In genomic region chr10:80584045-80584488, GRCm38 (mm10) we compare ENCODE assay signal across 12 mouse cellular contexts. TPM values are rescaled to one million over a fixed set of nuclear protein-coding genes. Genes with fewer than 3 reads are reported as not detected.
A peak's percentile ranks its signal among the peaks of the same experiment; 100 is the strongest.
DNase-seq lines count a peak whose midpoint lies in the region; ATAC-seq and TF ChIP-seq lines count a peak whose summit lies in the region.
"Had no signal": no experiment of that assay in that cellular context is flagged by ENCODE, and none has a peak within 500 bp of the region (broad histone marks: within the 10 kb centered on the region; RNA-seq: fewer than 3 reads in every experiment).

No protein-coding gene starts in this region.

- 32% methylated on average over 12 of the region's 12 CpGs for WGBS in cerebellum, adult 2 months
- WGBS in lung, adult 2 months: 42% methylated on average over 12 of the region's 12 CpGs
- 54% methylated on average over 12 of the region's 12 CpGs for WGBS in intestine, embryonic 16.5 days
- 67% methylated on average over 12 of the region's 12 CpGs for WGBS in liver, postnatal 0 days (ENCODE audit: insufficient replicate concordance)

- H3K4me1 ChIP-seq in cerebellum, adult 2 months (ENCODE audit: control insufficient read depth, insufficient read depth, low read length): peaks cover 44% of the 10 kb centered on the region
- H3K4me1 ChIP-seq in lung, adult 2 months (ENCODE audit: control insufficient read depth, insufficient read depth, low read length): peaks cover 28% of the 10 kb centered on the region
- peaks cover 37% of the 10 kb centered on the region for H3K4me1 ChIP-seq in intestine, embryonic 16.5 days (ENCODE audit: control insufficient read depth, insufficient read depth, low read length)
- peaks cover 40% of the 10 kb centered on the region for H3K4me1 ChIP-seq in liver, postnatal 0 days (ENCODE audit: insufficient read depth)

- H3K27ac ChIP-seq in cerebellum, adult 2 months (ENCODE audit: insufficient read depth, low read length): no peak overlapping the region
- peak overlapping the region; percentile 20; the same call in 1 of the 2 replicates for H3K27ac ChIP-seq in intestine, embryonic 16.5 days (ENCODE audit: low read length)
- H3K27ac ChIP-seq in liver, postnatal 0 days (ENCODE audit: low read depth): peak overlapping the region; percentile 55
- H3K27ac ChIP-seq: macrophage had no signal

- H3K36me3 ChIP-seq in intestine, embryonic 16.5 days (ENCODE audit: control insufficient read depth, insufficient read depth, low read length): peaks cover 2% of the 10 kb centered on the region; the same call in 1 of the 2 replicates
- peaks cover 8% of the 10 kb centered on the region for H3K36me3 ChIP-seq in liver, postnatal 0 days (replicated peaks; ENCODE audit: insufficient read depth, low read length)

- TF ChIP-seq POLR2A in cerebellum, adult 2 months (IDR thresholded peaks at IDR 0.05; ENCODE audit: borderline replicate concordance, insufficient read depth, low read length): no peak
- no peak for TF ChIP-seq POLR2A in lung, adult 2 months (IDR thresholded peaks at IDR 0.05; ENCODE audit: borderline replicate concordance, extremely low read depth, low read depth, low read length)

- no peak overlapping the region for H3K4me2 ChIP-seq in intestine, embryonic 16.5 days (ENCODE audit: low read depth, low read length)
- H3K4me2 ChIP-seq in liver, postnatal 0 days (ENCODE audit: low read depth, low read length): no peak overlapping the region

- no peak for TF ChIP-seq EP300 in liver, postnatal 0 days (IDR thresholded peaks at IDR 0.05; ENCODE audit: low read depth)

- H3K9me3 ChIP-seq in intestine, embryonic 16.5 days (ENCODE audit: control insufficient read depth, low read length): no peaks in the 10 kb centered on the region
- no peaks in the 10 kb centered on the region for H3K9me3 ChIP-seq in liver, postnatal 0 days (ENCODE audit: low read length)

- H3K9ac ChIP-seq in intestine, embryonic 16.5 days (ENCODE audit: low read depth, low read length): no peak overlapping the region
- no peak overlapping the region; the same call in 1 of the 2 replicates for H3K9ac ChIP-seq in liver, postnatal 0 days (replicated peaks)

- no peak for TF ChIP-seq CTCF in cerebellum, adult 2 months (IDR thresholded peaks at IDR 0.05; ENCODE audit: borderline replicate concordance, insufficient read depth, low read depth, low read length)
- TF ChIP-seq CTCF in lung, adult 2 months (IDR thresholded peaks at IDR 0.05; ENCODE audit: insufficient read depth, low read length): no peak
- no peak for TF ChIP-seq CTCF in liver, postnatal 0 days (IDR thresholded peaks at IDR 0.05; ENCODE audit: low read depth)

- DNase-seq in cerebellum, adult 2 months: peak; percentile 59 to 61
- DNase-seq in cerebellum, postnatal 4 days (ENCODE audit: low spot score in 2 of 2): no peak
- DNase-seq in lung, adult 2 months: peak; percentile 5
- DNase-seq in lung, postnatal 10 days: no peak
- DNase-seq in liver, postnatal 0 days: no peak
- DNase-seq in gastrocnemius, postnatal 10 days: no peak
- DNase-seq: adrenal gland, adult 8-10 months; right cerebral cortex, adult 18-20 months had no signal

- no peaks in the 10 kb centered on the region for H3K27me3 ChIP-seq in cerebellum, adult 2 months (ENCODE audit: control insufficient read depth, insufficient read depth, low read length)
- no peaks in the 10 kb centered on the region for H3K27me3 ChIP-seq in intestine, embryonic 16.5 days (replicated peaks; ENCODE audit: control insufficient read depth, insufficient read depth, low read length)
- H3K27me3 ChIP-seq in liver, postnatal 0 days (ENCODE audit: insufficient read depth, low read length): no peaks in the 10 kb centered on the region

- ATAC-seq in intestine, embryonic 16.5 days: peak; percentile 6; the same call in 1 of the 2 replicates
- peak; percentile 48 for ATAC-seq in liver, postnatal 0 days
- no peak for ATAC-seq in frontal cortex, adult (ENCODE audit: low TSS enrichment)

- no peak overlapping the region for H3K4me3 ChIP-seq in cerebellum, adult 2 months (replicated peaks; ENCODE audit: insufficient read depth, low read depth, low read length)
- H3K4me3 ChIP-seq in lung, adult 2 months (replicated peaks; ENCODE audit: extremely low read depth, low read depth, low read length): no peak overlapping the region
- no peak overlapping the region for H3K4me3 ChIP-seq in intestine, embryonic 16.5 days (ENCODE audit: low read length)
- H3K4me3 ChIP-seq in liver, postnatal 0 days (ENCODE audit: low read depth, low read length): no peak overlapping the region
- H3K4me3 ChIP-seq: erythroblast, embryonic 14.5 days had no signal

RNA-seq across cellular contexts. Expression of gene Abhd17a, which starts 6.1 kb away (rescaled TPM):
- 230 and 232 TPM in 2 replicates for polyA plus RNA-seq in cerebellum, adult 2 months (2012; rRNA removed)
- 191 and 262 TPM in 2 replicates for polyA plus RNA-seq in lung, adult 2 months (2012; rRNA removed)
- polyA plus RNA-seq in intestine, embryonic 16.5 days (2015; fragmentation: Nextera tagmentation; extraction: Ambion mirVana): 63.1 and 79.7 TPM in 2 replicates
- 50.2 and 59.3 TPM in 2 replicates for polyA plus RNA-seq in liver, postnatal 0 days (2015; fragmentation: Nextera tagmentation; extraction: Ambion mirVana)
- total RNA-seq in gastrocnemius, postnatal 10 days (2021): 10 to 100 TPM; 69.6 to 73.3 TPM

RNA-seq across cellular contexts. Expression of gene Klf16, which starts 6.9 kb away (rescaled TPM):
- polyA plus RNA-seq in cerebellum, adult 2 months (2012; rRNA removed): 9.5 and 10.6 TPM in 2 replicates
- polyA plus RNA-seq in lung, adult 2 months (2012; rRNA removed): 24.8 and 31.5 TPM in 2 replicates
- 7.0 and 7.4 TPM in 2 replicates for polyA plus RNA-seq in intestine, embryonic 16.5 days (2015; fragmentation: Nextera tagmentation; extraction: Ambion mirVana)
- 6.1 and 6.5 TPM in 2 replicates for polyA plus RNA-seq in liver, postnatal 0 days (2015; fragmentation: Nextera tagmentation; extraction: Ambion mirVana)
- 1 to 10 TPM; 3.5 to 5.8 TPM for total RNA-seq in gastrocnemius, postnatal 10 days (2021)

RNA-seq across cellular contexts. Expression of gene Scamp4, which starts 18.6 kb away (rescaled TPM):
- 57.9 and 62.0 TPM in 2 replicates for polyA plus RNA-seq in cerebellum, adult 2 months (2012; rRNA removed)
- 91.4 and 110 TPM in 2 replicates for polyA plus RNA-seq in lung, adult 2 months (2012; rRNA removed)
- polyA plus RNA-seq in intestine, embryonic 16.5 days (2015; fragmentation: Nextera tagmentation; extraction: Ambion mirVana): 125 and 127 TPM in 2 replicates
- 27.5 and 29.2 TPM in 2 replicates for polyA plus RNA-seq in liver, postnatal 0 days (2015; fragmentation: Nextera tagmentation; extraction: Ambion mirVana)
- 10 to 100 TPM; 18.4 to 23.9 TPM for total RNA-seq in gastrocnemius, postnatal 10 days (2021)

RNA-seq across cellular contexts. Expression of gene Adat3, which starts 18.6 kb away (rescaled TPM):
- polyA plus RNA-seq in cerebellum, adult 2 months (2012; rRNA removed): 7.0 and 7.5 TPM in 2 replicates
- polyA plus RNA-seq in lung, adult 2 months (2012; rRNA removed): 10.0 and 14.1 TPM in 2 replicates
- 8.4 and 9.4 TPM in 2 replicates for polyA plus RNA-seq in intestine, embryonic 16.5 days (2015; fragmentation: Nextera tagmentation; extraction: Ambion mirVana)
- polyA plus RNA-seq in liver, postnatal 0 days (2015; fragmentation: Nextera tagmentation; extraction: Ambion mirVana): 2.1 and 2.6 TPM in 2 replicates
- 1 to 10 TPM in 1 of 2 experiments, under 1 TPM in 1; 0.99 to 1.3 TPM for total RNA-seq in gastrocnemius, postnatal 10 days (2021)

RNA-seq across cellular contexts. Expression of gene Gm49322, which starts 21.8 kb away (rescaled TPM):
- 3.5 and 4.2 TPM in 2 replicates for polyA plus RNA-seq in cerebellum, adult 2 months (2012; rRNA removed)
- polyA plus RNA-seq in lung, adult 2 months (2012; rRNA removed): 1.6 and 2.2 TPM in 2 replicates
- 3.3 and 4.0 TPM in 2 replicates for polyA plus RNA-seq in intestine, embryonic 16.5 days (2015; fragmentation: Nextera tagmentation; extraction: Ambion mirVana)
- 0.20 and 0.52 TPM in 2 replicates for polyA plus RNA-seq in liver, postnatal 0 days (2015; fragmentation: Nextera tagmentation; extraction: Ambion mirVana)
- total RNA-seq in gastrocnemius, postnatal 10 days (2021): 1 to 10 TPM in 1 of 2 experiments, under 1 TPM in 1; 0.45 to 1.2 TPM
- polyA plus RNA-seq: macrophage had no signal

Comparison
In these comparisons a context has a peak if more than half of its experiments do, and no peak if none do; other contexts are left out.
1. DNase-seq: peak in cerebellum, adult 2 months (2 of 2) and lung, adult 2 months (single experiment); none in cerebellum, postnatal 4 days (0 of 2), lung, postnatal 10 days (single experiment), liver, postnatal 0 days (single experiment) and gastrocnemius, postnatal 10 days (single experiment).